Mouse (Mus musculus) E14TG2a.4 (cell line): ENCODE measurements around the gene Thumpd1.

Experiments used
- CTCF ChIP-seq: conservative IDR thresholded peaks from 2 replicates; pipeline ENCODE4 v1.5.1; 2014; ENCODE audit warnings: low read length
- NANOG ChIP-seq: IDR thresholded peaks from 2 replicates; pipeline ENCODE4 v1.6.1; 2014; ENCODE audit warnings: borderline replicate concordance, low read length, mixed read lengths

- peak; percentile 38 for TF ChIP-seq CTCF
- no peak for TF ChIP-seq NANOG
These were observed 49.7 kb downstream of the Thumpd1 start for GRCm38 (mm10) chr7:119670925-119671324.
